Mouse (Mus musculus) liver, embryonic 14.5 days (tissue): ENCODE data around the gene Magi1. TPM values are rescaled to one million over a fixed set of nuclear protein-coding genes. Genes with fewer than 3 reads are reported as not detected.

Experiments
- ATAC-seq: fragments of 200-750 bp; cut with Nextera tagmentation; 2 replicates; pipeline ENCODE4 v1.8.0; 2017; ENCODE audit warnings: moderate number of reproducible peaks, mild to moderate bottlenecking, moderate library complexity; ENCODE audit not compliant: insufficient read depth
- DNase-seq, 3 experiments: peaks; one replicate each; pipeline ENCODE4 v3.0.0-alpha.2; 2012 to 2013; ENCODE audit warnings: low read depth in 3 of 3, low spot score in 3 of 3
- H3K27ac ChIP-seq: fragments of 300-500 bp; sonication (generic); 2 replicates; pipeline ENCODE4 v1.5.1; 2014; ENCODE audit warnings: moderate library complexity, mild to moderate bottlenecking, control low read depth, inconsistent platforms
- H3K27me3 ChIP-seq: fragments of 300-500 bp; sonication (generic); 2 replicates; pipeline ENCODE4 v1.6.1; 2014; ENCODE audit warnings: mild to moderate bottlenecking, low read length, moderate library complexity; ENCODE audit not compliant: control insufficient read depth, insufficient read depth
- H3K36me3 ChIP-seq: fragments of 300-500 bp; sonication (generic); replicated peaks from 2 replicates; pipeline ENCODE4 v1.6.1; 2014; ENCODE audit warnings: low read depth; ENCODE audit not compliant: control insufficient read depth, insufficient read depth
- H3K4me1 ChIP-seq, 2 experiments: fragments of 200-500 bp in 1 of 2; fragments of 300-500 bp in 1 of 2; sonication (generic) in 1 of 2; replicated peaks; 2 replicates each; pipeline ENCODE4 v1.6.1; 2012 to 2014; ENCODE audit warnings: antibody characterized with exemption in 1 of 2, inconsistent platforms in 1 of 2, low read length in 1 of 2; ENCODE audit not compliant: control insufficient read depth in 2 of 2, insufficient read depth in 2 of 2
- H3K4me2 ChIP-seq: fragments of 300-500 bp; sonication (generic); 2 replicates; pipeline ENCODE4 v1.6.1; 2014; ENCODE audit warnings: low read depth, mild to moderate bottlenecking, control low read depth, moderate library complexity
- H3K4me3 ChIP-seq, 2 experiments: fragments of 200-500 bp in 1 of 2; fragments of 300-500 bp in 1 of 2; sonication (generic) in 1 of 2; 2 replicates each; pipeline ENCODE4 v1.5.1; 2012 to 2014; ENCODE audit warnings: low read depth in 2 of 2, low read length in 2 of 2, mild to moderate bottlenecking in 2 of 2, control low read depth in 1 of 2, inconsistent platforms in 1 of 2, moderate library complexity in 1 of 2; ENCODE audit not compliant: insufficient read depth in 1 of 2
- H3K9ac ChIP-seq: fragments of 300-500 bp; sonication (generic); replicated peaks from 2 replicates; pipeline ENCODE4 v1.6.1; 2014; ENCODE audit warnings: mild to moderate bottlenecking, control low read depth, moderate library complexity
- H3K9me3 ChIP-seq: fragments of 300-500 bp; sonication (generic); 2 replicates; pipeline ENCODE4 v1.6.1; 2016; ENCODE audit warnings: low read length, mixed read lengths; ENCODE audit not compliant: control insufficient read depth
- CTCF ChIP-seq: IDR thresholded peaks from 2 replicates; pipeline ENCODE4 v1.5.1; 2016; ENCODE audit warnings: antibody characterized with exemption, low read depth, control low read depth
- EP300 ChIP-seq: IDR thresholded peaks from 2 replicates; pipeline ENCODE4 v1.6.1; 2016; ENCODE audit warnings: antibody characterized with exemption, low read depth
- WGBS: fragments of 180-500 bp; shearing (Covaris S2); extraction: QIAGEN DNeasy Blood & Tissue Kit; methylation state at CpG from one replicate; pipeline ENCODE4 v1.1.7; 2014; ENCODE audit not compliant: insufficient replicate concordance; 5-methylcytosine and 5-hydroxymethylcytosine counted together
- polyA plus RNA-seq, 2 experiments: library from polyadenylated mRNA; depleted of rRNA in 1 of 2; stranded (reverse) in 1 of 2; unstranded in 1 of 2; fragments of >200 nt; fragmentation: Nextera tagmentation in 1 of 2; extraction: Ambion mirVana in 1 of 2; gene quantifications; 2 replicates each; pipeline versions ENCODE4 v1.2.1 to v1.2.3; 2012 to 2014

Magi1 gene
- polyA plus RNA-seq, 2 experiments: 1.1 to 1.3 TPM

- no peaks in the 10 kb centered on the region for H3K9me3 ChIP-seq
- ATAC-seq: no peak
- no peak overlapping the region for H3K4me3 ChIP-seq
- no peak for DNase-seq
- no peak overlapping the region for H3K27ac ChIP-seq
- H3K27me3 ChIP-seq: no peaks in the 10 kb centered on the region
- 18% methylated on average over 5 of the region's 5 CpGs for WGBS
- no peak for TF ChIP-seq CTCF
- no peak for TF ChIP-seq EP300
- H3K9ac ChIP-seq: no peak overlapping the region
- H3K4me2 ChIP-seq: no peak overlapping the region
- H3K4me1 ChIP-seq: peaks cover 0 to 9% of the 10 kb centered on the region in 2 experiments; a peak in 1 of 4 replicates
- H3K36me3 ChIP-seq: no peaks in the 10 kb centered on the region
These were observed 94.3 kb downstream of the Magi1 start for GRCm38 (mm10) chr6:94189379-94189778.

GRCm38 (mm10) chr6:94186628-94187319, 96.9 kb downstream of the Magi1 start:
- DNase-seq (no peak), ATAC-seq (no peak)
- no peak overlapping the region for H3K27ac ChIP-seq
- H3K4me1 ChIP-seq: peaks cover 0 to 9% of the 10 kb centered on the region in 2 experiments; a peak in 1 of 4 replicates
- no peak overlapping the region for H3K4me2 ChIP-seq
- no peaks in the 10 kb centered on the region for H3K27me3 ChIP-seq
- H3K9ac ChIP-seq: no peak overlapping the region
- H3K9me3 ChIP-seq: no peaks in the 10 kb centered on the region
- TF ChIP-seq CTCF (no peak), EP300 (no peak)
- WGBS: 16% methylated on average over 7 of the region's 7 CpGs
- no peaks in the 10 kb centered on the region for H3K36me3 ChIP-seq
- no peak overlapping the region for H3K4me3 ChIP-seq

- Histone ChIP-seq H3K9ac (no peak overlapping the region), H3K4me1 (no peaks in the 10 kb centered on the region; a peak in 1 of 4 replicates), H3K4me3 (no peak overlapping the region), H3K27ac (no peak overlapping the region), H3K27me3 (no peaks in the 10 kb centered on the region), H3K36me3 (no peaks in the 10 kb centered on the region), H3K4me2 (no peak overlapping the region), H3K9me3 (no peaks in the 10 kb centered on the region)
- no peak for ATAC-seq
- TF ChIP-seq EP300 (no peak), CTCF (no peak)
- 30% methylated on average over 4 of the region's 4 CpGs for WGBS
- no peak for DNase-seq
These were observed 99.4 kb downstream of the Magi1 start for GRCm38 (mm10) chr6:94184268-94184667.

GRCm38 (mm10) chr6:94183354-94183851, 100.3 kb downstream of the Magi1 start:
- DNase-seq (no peak), ATAC-seq (no peak)
- Histone ChIP-seq H3K27ac (no peak overlapping the region), H3K4me1 (no peaks in the 10 kb centered on the region), H3K9ac (no peak overlapping the region), H3K27me3 (no peaks in the 10 kb centered on the region), H3K4me2 (no peak overlapping the region), H3K9me3 (no peaks in the 10 kb centered on the region), H3K36me3 (no peaks in the 10 kb centered on the region), H3K4me3 (no peak overlapping the region)
- TF ChIP-seq EP300 (no peak), CTCF (no peak)
- WGBS: 60% methylated on average over 14 of the region's 14 CpGs

- H3K4me3 ChIP-seq: no peak overlapping the region
- no peaks in the 10 kb centered on the region for H3K36me3 ChIP-seq
- DNase-seq (no peak), ATAC-seq (no peak)
- WGBS: 30% methylated on average over 2 of the region's 2 CpGs
- no peak overlapping the region for H3K4me2 ChIP-seq
- H3K9ac ChIP-seq: no peak overlapping the region
- peaks cover 0 to 2% of the 10 kb centered on the region in 2 experiments; a peak in 2 of 4 replicates for H3K4me1 ChIP-seq
- no peak overlapping the region for H3K27ac ChIP-seq
- H3K9me3 ChIP-seq: no peaks in the 10 kb centered on the region
- H3K27me3 ChIP-seq: no peaks in the 10 kb centered on the region
- TF ChIP-seq EP300 (no peak), CTCF (no peak)
These were observed 102.0 kb downstream of the Magi1 start for GRCm38 (mm10) chr6:94181673-94182255.
